Comparison of ENCODE assay signal across 10 mouse cellular contexts in the genomic region with DNA sequence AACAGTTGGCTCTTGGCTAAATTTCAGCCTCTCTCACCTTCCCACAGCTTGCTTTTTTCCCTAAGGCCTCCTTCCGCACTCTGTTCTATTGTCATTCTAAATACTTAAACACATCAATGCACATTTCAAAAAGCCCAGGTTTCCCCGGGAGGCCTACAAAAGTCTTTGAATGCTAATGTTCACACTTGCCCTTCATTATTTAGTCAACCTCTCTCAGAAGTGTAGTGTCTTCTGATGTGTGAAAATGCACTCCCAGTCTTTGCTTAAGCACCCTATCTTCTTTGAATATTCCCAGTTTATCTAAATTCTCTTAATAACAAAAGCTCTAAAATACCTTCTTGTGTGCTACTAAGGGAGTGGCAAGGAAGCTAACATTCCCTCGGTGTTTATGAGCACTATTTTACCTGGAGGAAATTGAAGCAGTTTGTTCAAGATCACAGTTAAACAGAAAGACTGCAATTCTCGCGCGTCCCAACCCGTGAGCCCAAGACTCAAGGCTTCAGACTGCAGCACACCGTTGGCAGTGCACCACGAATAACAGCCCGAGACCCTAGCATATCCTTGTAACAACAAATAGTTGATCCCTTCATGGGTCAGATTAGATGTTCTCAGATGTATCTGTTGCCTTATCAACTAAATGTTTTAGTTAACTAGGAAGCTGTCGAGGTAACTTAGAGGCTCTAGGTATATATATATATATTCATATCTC. TPM values are rescaled to one million over a fixed set of nuclear protein-coding genes. Genes with fewer than 3 reads are reported as not detected.
A peak's percentile ranks its signal among the peaks of the same experiment; 100 is the strongest.
DNase-seq lines count a peak whose midpoint lies in the region; ATAC-seq and TF ChIP-seq lines count a peak whose summit lies in the region.
"Had no signal": no experiment of that assay in that cellular context is flagged by ENCODE, and none has a peak within 500 bp of the region (broad histone marks: within the 10 kb centered on the region; RNA-seq: fewer than 3 reads in every experiment).

No protein-coding gene starts in this region.

- H3K27ac ChIP-seq in cerebellum, adult 2 months (ENCODE audit: insufficient read depth, low read length) = no peak overlapping the region
- no peak overlapping the region for H3K27ac ChIP-seq in lung, postnatal 0 days (ENCODE audit: low read length)
- H3K27ac ChIP-seq in limb, embryonic 15.5 days = no peak overlapping the region
- H3K27ac ChIP-seq in stomach, embryonic 16.5 days (ENCODE audit: low read length) = no peak overlapping the region; the same call in none of the 2 replicates

- H3K4me1 ChIP-seq in cerebellum, adult 2 months (ENCODE audit: control insufficient read depth, insufficient read depth, low read length) = peaks cover 3% of the 10 kb centered on the region; the same call in 1 of the 2 replicates
- peaks cover 13% of the 10 kb centered on the region; the same call in 1 of the 2 replicates for H3K4me1 ChIP-seq in lung, postnatal 0 days (ENCODE audit: insufficient read depth, low read depth, low read length)
- peaks cover 8% of the 10 kb centered on the region for H3K4me1 ChIP-seq in lung, adult 2 months (ENCODE audit: control insufficient read depth, insufficient read depth, low read length)
- H3K4me1 ChIP-seq in limb, embryonic 15.5 days = peaks cover 15% of the 10 kb centered on the region
- H3K4me1 ChIP-seq in stomach, embryonic 16.5 days (ENCODE audit: control insufficient read depth, insufficient read depth, low read length) = peaks cover 21% of the 10 kb centered on the region

- no peaks in the 10 kb centered on the region for H3K36me3 ChIP-seq in lung, postnatal 0 days (ENCODE audit: insufficient read depth, low read length)
- H3K36me3 ChIP-seq in limb, embryonic 15.5 days = no peaks in the 10 kb centered on the region
- no peaks in the 10 kb centered on the region for H3K36me3 ChIP-seq in stomach, embryonic 16.5 days (ENCODE audit: control insufficient read depth, insufficient read depth, low read length)

- H3K9ac ChIP-seq in lung, postnatal 0 days (replicated peaks; ENCODE audit: low read depth) = no peak overlapping the region
- H3K9ac ChIP-seq in limb, embryonic 15.5 days = no peak overlapping the region
- H3K9ac ChIP-seq in stomach, embryonic 16.5 days (ENCODE audit: low read length) = no peak overlapping the region

- no peak for TF ChIP-seq POLR2A in cerebellum, adult 2 months (IDR thresholded peaks at IDR 0.05; ENCODE audit: borderline replicate concordance, insufficient read depth, low read length)
- TF ChIP-seq POLR2A in lung, adult 2 months (IDR thresholded peaks at IDR 0.05; ENCODE audit: borderline replicate concordance, extremely low read depth, low read depth, low read length) = no peak

- no peaks in the 10 kb centered on the region for H3K9me3 ChIP-seq in lung, postnatal 0 days (ENCODE audit: low read length)
- no peaks in the 10 kb centered on the region for H3K9me3 ChIP-seq in limb, embryonic 15.5 days
- no peaks in the 10 kb centered on the region for H3K9me3 ChIP-seq in stomach, embryonic 16.5 days (replicated peaks; ENCODE audit: control insufficient read depth, low read length)

- H3K4me3 ChIP-seq in cerebellum, adult 2 months (replicated peaks; ENCODE audit: insufficient read depth, low read depth, low read length) = peak overlapping the region; percentile 20
- peak overlapping the region; percentile 96; the same call in 1 of the 2 replicates for H3K4me3 ChIP-seq in lung, postnatal 0 days (ENCODE audit: low read depth, low read length)
- H3K4me3 ChIP-seq in lung, adult 2 months (replicated peaks; ENCODE audit: extremely low read depth, low read depth, low read length) = no peak overlapping the region
- peak overlapping the region; percentile 99; the same call in 1 of the 2 replicates for H3K4me3 ChIP-seq in limb, embryonic 15.5 days
- H3K4me3 ChIP-seq in stomach, embryonic 16.5 days (replicated peaks; ENCODE audit: low read length) = no peak overlapping the region

- DNase-seq in cerebellum, adult 2 months = no peak
- DNase-seq in cerebellum, adult 18-20 months = no peak
- DNase-seq in lung, postnatal 0 days (ENCODE audit: low spot score) = no peak
- no peak for DNase-seq in lung, adult 2 months
- DNase-seq in left cerebral cortex, adult 18-20 months (ENCODE audit: low spot score in 2 of 2) = no peak
- no peak for DNase-seq in layer of hippocampus, postnatal 25 days (ENCODE audit: extremely low spot score in 1 of 2, low spot score in 1 of 2)
- DNase-seq: cerebellum, adult 8-10 months had no signal

- H3K4me2 ChIP-seq in lung, postnatal 0 days (replicated peaks; ENCODE audit: low read depth, low read length) = no peak overlapping the region
- peak overlapping the region; percentile 72; the same call in 1 of the 2 replicates for H3K4me2 ChIP-seq in limb, embryonic 15.5 days
- peak overlapping the region; percentile 71 for H3K4me2 ChIP-seq in stomach, embryonic 16.5 days (ENCODE audit: low read depth, low read length)

- ATAC-seq in lung, postnatal 0 days = no peak
- ATAC-seq in limb, embryonic 15.5 days (ENCODE audit: insufficient number of reproducible peaks, low FRiP score, low TSS enrichment, low read depth) = no peak
- no peak for ATAC-seq in stomach, embryonic 16.5 days (ENCODE audit: insufficient read depth, low FRiP score)

- TF ChIP-seq EP300 in lung, postnatal 0 days (IDR thresholded peaks at IDR 0.05) = no peak

- TF ChIP-seq CTCF in cerebellum, adult 2 months (IDR thresholded peaks at IDR 0.05; ENCODE audit: borderline replicate concordance, insufficient read depth, low read depth, low read length) = no peak
- TF ChIP-seq CTCF in lung, postnatal 0 days (IDR thresholded peaks at IDR 0.05) = no peak
- TF ChIP-seq CTCF in lung, adult 2 months (IDR thresholded peaks at IDR 0.05; ENCODE audit: insufficient read depth, low read length) = no peak

- H3K27me3 ChIP-seq in cerebellum, adult 2 months (ENCODE audit: control insufficient read depth, insufficient read depth, low read length) = no peaks in the 10 kb centered on the region
- H3K27me3 ChIP-seq in lung, postnatal 0 days (replicated peaks; ENCODE audit: insufficient read depth, low read length) = no peaks in the 10 kb centered on the region
- H3K27me3 ChIP-seq in limb, embryonic 15.5 days = no peaks in the 10 kb centered on the region
- no peaks in the 10 kb centered on the region for H3K27me3 ChIP-seq in stomach, embryonic 16.5 days (ENCODE audit: control insufficient read depth, insufficient read depth, low read length)

- 62% methylated on average over 11 of the region's 11 CpGs for WGBS in cerebellum, adult 2 months
- 59% methylated on average over 11 of the region's 11 CpGs for WGBS in lung, postnatal 0 days
- WGBS in lung, adult 2 months = 72% methylated on average over 11 of the region's 11 CpGs
- WGBS in limb, embryonic 15.5 days = 41% methylated on average over 11 of the region's 11 CpGs
- 54% methylated on average over 11 of the region's 11 CpGs for WGBS in stomach, embryonic 16.5 days

RNA-seq across cellular contexts. Expression of gene Uhrf2, which starts 1.2 kb away (rescaled TPM):
- 61.8 and 62.1 TPM in 2 replicates for polyA plus RNA-seq in cerebellum, adult 2 months (2012; rRNA removed)
- polyA plus RNA-seq in lung, postnatal 0 days (2015; fragmentation: Nextera tagmentation; extraction: Ambion mirVana) = 28.0 and 36.7 TPM in 2 replicates
- polyA plus RNA-seq in lung, adult 2 months (2012; rRNA removed) = 19.3 and 27.5 TPM in 2 replicates
- 44.5 and 60.6 TPM in 2 replicates for polyA plus RNA-seq in limb, embryonic 15.5 days (2015; fragmentation: Nextera tagmentation; extraction: Ambion mirVana)
- polyA plus RNA-seq in stomach, embryonic 16.5 days (2015; fragmentation: Nextera tagmentation; extraction: Ambion mirVana) = 53.2 and 56.9 TPM in 2 replicates
- 10 to 100 TPM; 51.5 to 57.7 TPM for total RNA-seq in left cerebral cortex, adult 18-20 months (2021)
- 10 to 100 TPM; 61.8 to 62.1 TPM for total RNA-seq in layer of hippocampus, postnatal 25 days (2021)

RNA-seq across cellular contexts. Expression of gene Trpd52l3, which starts 25.6 kb away (rescaled TPM):
- not detected in 2 replicates for polyA plus RNA-seq in cerebellum, adult 2 months (2012; rRNA removed)
- not detected in 2 replicates for polyA plus RNA-seq in lung, postnatal 0 days (2015; fragmentation: Nextera tagmentation; extraction: Ambion mirVana)
- not detected in 2 replicates for polyA plus RNA-seq in lung, adult 2 months (2012; rRNA removed)
- polyA plus RNA-seq in limb, embryonic 15.5 days (2015; fragmentation: Nextera tagmentation; extraction: Ambion mirVana) = not detected in 2 replicates
- polyA plus RNA-seq in stomach, embryonic 16.5 days (2015; fragmentation: Nextera tagmentation; extraction: Ambion mirVana) = not detected in 2 replicates
- total RNA-seq in left cerebral cortex, adult 18-20 months (2021) = not detected
- not detected for total RNA-seq in layer of hippocampus, postnatal 25 days (2021)
- total RNA-seq: left cerebral cortex, postnatal 36 days had no signal

Comparison
In these comparisons a context has a peak if more than half of its experiments do, and no peak if none do; other contexts are left out.
1. H3K4me3 ChIP-seq: peak in cerebellum, adult 2 months (single experiment), lung, postnatal 0 days (single experiment) and limb, embryonic 15.5 days (single experiment); none in lung, adult 2 months (single experiment) and stomach, embryonic 16.5 days (single experiment).